22 mouse cellular contexts compared by ENCODE assay signal in the genomic region with DNA sequence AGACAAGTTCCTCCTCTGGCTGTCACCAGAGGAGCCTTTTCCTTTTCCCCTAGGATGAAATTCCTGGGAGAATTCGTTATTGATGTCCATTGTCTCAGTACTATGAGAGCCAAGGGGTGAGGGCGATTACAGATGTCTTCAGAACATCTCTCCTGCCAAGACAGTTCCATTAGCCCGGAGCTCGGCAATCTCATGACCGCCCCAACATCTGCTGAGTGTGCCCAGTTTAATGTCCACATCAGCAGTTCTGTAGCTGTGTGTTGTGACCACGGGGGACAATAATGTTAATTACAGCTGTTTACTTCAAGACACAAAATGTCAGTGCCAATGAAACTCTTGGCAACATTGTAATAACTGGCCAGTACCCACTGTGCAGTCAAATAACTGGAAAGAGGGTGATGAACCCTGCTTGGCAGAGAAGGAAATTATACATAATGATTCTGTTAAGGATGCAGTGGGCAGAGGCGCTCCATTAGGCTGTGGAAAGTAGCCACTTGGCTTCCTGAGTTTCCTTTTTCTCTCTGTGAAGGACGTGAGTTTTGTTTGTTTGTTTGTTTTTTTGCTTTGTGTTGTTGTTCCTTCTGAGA. TPM values are rescaled to one million over a fixed set of nuclear protein-coding genes. Genes with fewer than 3 reads are reported as not detected.
"Had no signal": no experiment of that assay in that cellular context is flagged by ENCODE, and none has a peak within 500 bp of the region (broad histone marks: within the 10 kb centered on the region; RNA-seq: fewer than 3 reads in every experiment).

No protein-coding gene starts in this region.

- H3K4me3 ChIP-seq: liver, embryonic 15.5 days; lung, embryonic 15.5 days; megakaryocyte, embryonic 14.5 days; midbrain, embryonic 12.5 days; neural tube, embryonic 13.5 days had no signal

- H3K27me3 ChIP-seq: liver, embryonic 15.5 days; lung, embryonic 15.5 days; midbrain, embryonic 12.5 days; neural tube, embryonic 13.5 days had no signal

- H3K4me1 ChIP-seq: liver, embryonic 15.5 days; lung, embryonic 15.5 days; megakaryocyte, embryonic 14.5 days; midbrain, embryonic 12.5 days; neural tube, embryonic 13.5 days had no signal

- H3K4me2 ChIP-seq: liver, embryonic 15.5 days; lung, embryonic 15.5 days; midbrain, embryonic 12.5 days; neural tube, embryonic 13.5 days had no signal

- H3K9me3 ChIP-seq: liver, embryonic 15.5 days; lung, embryonic 15.5 days; megakaryocyte, embryonic 14.5 days; midbrain, embryonic 12.5 days; neural tube, embryonic 13.5 days had no signal

- DNase-seq: liver, postnatal 0 days; lung, adult 2 months; lung, postnatal 14 days; lung, postnatal 36 days; midbrain, embryonic 14.5 days; right cerebral cortex, postnatal 25 days; right cerebral cortex, postnatal 4 days; spleen, adult 18-20 months; thymus, adult 18-20 months; thymus, postnatal 14 days; thymus, postnatal 36 days had no signal

- H3K36me3 ChIP-seq: liver, embryonic 15.5 days; lung, embryonic 15.5 days; midbrain, embryonic 12.5 days; neural tube, embryonic 13.5 days had no signal

- H3K27ac ChIP-seq: liver, embryonic 15.5 days; lung, embryonic 15.5 days; macrophage; midbrain, embryonic 12.5 days; neural tube, embryonic 13.5 days had no signal

- ATAC-seq: liver, postnatal 0 days; lung, postnatal 0 days; midbrain, embryonic 16.5 days had no signal

- H3K9ac ChIP-seq: liver, embryonic 15.5 days; liver, postnatal 0 days; lung, embryonic 15.5 days; midbrain, embryonic 12.5 days; neural tube, embryonic 13.5 days had no signal

RNA-seq across cellular contexts. Expression of a gene that starts 22.5 kb away (rescaled TPM):
- total RNA-seq: megakaryocyte progenitor cell, adult 5-6 weeks; monocyte, adult 5-6 weeks; neutrophil, adult 5-6 weeks had no signal
- polyA plus RNA-seq: macrophage had no signal
